Mouse (Mus musculus) gastrocnemius, adult 8-10 months (tissue): ENCODE results near the gene Dctn1. TPM values are rescaled to one million over a fixed set of nuclear protein-coding genes. Genes with fewer than 3 reads are reported as not detected.

Source experiments
- DNase-seq, 2 experiments: peaks; one replicate each; pipeline ENCODE4 v3.0.0; 2022; ENCODE audit warnings: low spot score in 2 of 2
- total RNA-seq, 4 experiments: library from RNA; stranded (reverse); gene quantifications; 2 replicates each; pipeline ENCODE4 v1.2.4; 2022

Dctn1 gene
- total RNA-seq, 4 experiments from 2014 or later: 117 to 131 (median 127) TPM

DNA sequence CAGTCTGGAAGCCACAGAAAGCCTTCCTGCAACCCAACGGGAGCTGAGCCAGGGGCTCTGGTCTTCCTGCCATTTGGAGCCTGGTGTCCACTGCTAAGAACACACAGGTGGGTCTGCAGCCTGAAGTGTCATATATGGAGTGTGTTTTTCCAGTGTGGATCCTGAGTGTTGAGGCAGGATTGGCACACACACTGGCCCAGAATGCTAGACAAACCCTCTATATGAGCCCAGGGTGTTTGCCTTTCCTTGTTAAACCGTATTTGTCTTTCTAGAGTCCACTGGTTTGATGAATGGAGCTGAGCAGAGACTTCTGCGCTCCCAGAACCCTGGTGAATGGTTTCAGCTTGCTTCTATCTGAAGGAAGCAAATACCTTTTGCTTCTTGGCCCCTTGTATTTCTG is 54.1 kb downstream of the Dctn1 start, which contains the start of gene Slc4a5:
Slc4a5 (plus strand) TSS at position 15 of the 400 bp plus-strand sequence.
- no peak for DNase-seq

DNA sequence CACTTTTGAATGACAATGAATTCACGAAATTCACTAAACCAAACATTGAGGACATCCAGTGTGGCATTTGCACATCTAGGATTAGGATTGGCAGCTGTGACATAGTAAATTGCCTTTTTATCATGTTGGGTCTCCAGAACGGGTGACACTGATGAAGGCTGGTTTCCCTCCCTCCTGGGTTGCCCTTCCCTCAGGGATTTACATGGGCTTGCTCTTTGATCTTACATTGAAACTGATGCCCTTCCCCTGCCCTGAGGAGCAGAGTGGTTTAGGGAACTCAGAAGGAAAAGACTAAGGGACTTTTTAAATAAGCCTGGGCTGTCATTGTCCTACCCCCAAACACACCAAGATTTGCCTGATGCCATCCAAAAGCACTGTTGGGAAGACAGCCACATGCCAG is 65.8 kb downstream of the Dctn1 start:
- DNase-seq: no peak

DNA sequence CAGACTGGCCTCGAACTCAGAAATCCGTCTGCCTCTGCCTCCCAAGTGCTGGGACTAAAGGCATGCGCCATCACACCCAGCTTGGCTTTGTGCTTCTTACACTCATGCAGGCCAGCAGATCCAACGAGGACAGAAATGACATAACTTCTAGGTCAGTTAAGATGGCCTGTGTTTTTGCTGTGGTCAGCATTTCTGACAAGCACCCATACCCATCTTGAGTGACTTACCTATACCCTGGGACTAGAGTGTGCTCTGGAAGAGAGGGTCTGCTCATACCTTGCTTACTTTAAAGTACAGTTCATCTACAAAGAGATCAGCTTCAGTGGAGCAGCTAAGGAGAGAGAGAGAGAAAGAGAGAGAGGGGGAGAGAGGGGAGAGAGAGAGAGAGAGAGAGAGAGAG is 67.6 kb downstream of the Dctn1 start:
- DNase-seq: no peak

DNA sequence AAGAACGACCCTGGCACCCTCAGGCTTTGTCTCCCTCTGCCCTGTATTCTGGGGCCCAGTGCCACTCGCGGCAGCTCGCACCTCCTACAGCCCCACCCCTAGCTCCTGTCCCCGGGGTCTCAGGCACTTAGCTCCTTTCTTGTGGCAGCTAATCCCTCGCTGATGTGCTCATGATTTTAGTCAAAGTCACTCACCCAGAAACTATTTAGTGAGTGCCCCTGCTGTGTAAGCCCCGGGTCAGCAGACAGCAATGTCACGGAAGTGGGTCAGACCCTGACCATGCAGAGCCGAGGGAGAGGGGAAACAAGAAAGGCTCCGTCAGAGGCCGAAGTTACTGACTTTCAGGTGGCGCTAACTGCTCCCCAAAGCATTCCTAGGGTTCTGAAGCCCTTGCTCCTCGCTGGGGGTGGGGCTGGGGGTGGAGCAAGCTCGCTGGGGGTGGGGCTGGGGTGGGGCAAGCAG is 68.6 kb downstream of the Dctn1 start:
- no peak for DNase-seq

DNA sequence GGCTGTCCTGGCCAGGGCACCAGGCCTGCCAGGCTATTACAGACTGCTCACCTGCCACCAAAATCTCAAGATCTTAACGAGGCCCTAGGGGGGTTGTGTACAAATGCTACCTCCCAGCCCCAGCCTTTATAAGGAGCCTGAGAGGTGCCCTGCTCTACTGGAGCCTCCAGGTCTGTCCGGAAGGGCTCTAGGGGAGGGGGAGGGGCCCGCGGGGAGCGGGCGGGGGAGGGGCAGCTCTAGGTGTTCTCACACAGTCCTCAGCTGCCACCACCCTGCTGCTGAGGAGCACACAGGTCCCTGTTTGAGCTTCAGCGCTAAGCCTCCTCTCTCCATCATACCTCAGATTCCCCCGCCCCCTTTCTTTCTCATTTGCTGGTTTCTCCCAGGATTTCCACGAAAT is 71.4 kb downstream of the Dctn1 start:
- no peak for DNase-seq

DNA sequence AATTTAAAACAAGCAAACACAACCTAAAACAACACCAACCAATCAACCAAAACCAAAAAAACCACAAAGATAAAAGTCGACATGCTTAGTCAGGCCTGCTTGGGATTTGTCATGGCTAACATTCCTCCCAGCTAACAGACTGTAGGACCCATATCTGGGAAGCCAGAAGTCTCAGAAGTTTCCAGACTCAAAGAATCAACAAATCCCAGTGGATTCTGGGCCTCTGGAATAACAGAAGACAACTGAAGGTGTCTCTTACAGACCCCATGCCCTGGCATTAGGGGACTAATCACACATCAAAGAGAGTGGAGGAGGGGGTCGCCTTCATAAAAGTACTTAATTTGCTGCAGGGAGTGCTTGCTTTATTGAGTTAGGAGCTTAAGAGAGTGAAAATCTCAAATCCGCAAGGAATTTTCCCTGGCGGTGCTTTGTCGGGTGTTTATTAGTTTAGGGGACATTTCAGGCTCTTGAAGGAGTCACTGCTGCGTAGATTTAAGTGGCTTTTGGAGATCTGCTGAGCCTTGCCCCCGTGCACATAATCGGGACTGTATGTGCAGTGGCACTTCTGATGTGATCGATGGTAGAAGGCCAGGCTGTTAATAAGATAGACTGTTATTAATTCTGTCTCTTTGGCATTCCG is 78.8 kb downstream of the Dctn1 start:
- no peak for DNase-seq

DNA sequence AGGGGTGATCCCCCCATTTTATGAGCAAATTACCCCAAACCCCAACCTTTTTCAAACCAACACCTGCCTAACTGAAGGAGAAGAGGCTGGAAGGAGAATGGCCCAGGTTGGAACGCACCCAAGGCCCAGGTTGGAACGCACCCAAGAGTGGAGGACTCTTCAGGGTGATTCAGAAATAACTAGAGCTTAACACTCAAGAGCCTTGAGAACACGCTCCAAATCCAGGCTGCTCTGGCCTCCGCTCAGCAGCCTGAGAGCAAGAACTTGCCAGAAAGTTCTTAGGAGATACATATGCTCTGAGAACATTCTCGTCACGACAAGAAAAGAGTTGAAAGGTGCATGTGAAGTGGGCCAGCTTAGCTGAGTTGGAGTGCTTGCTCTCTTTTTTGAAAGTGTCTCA is 79.4 kb downstream of the Dctn1 start:
- peak; percentile 8 to 10 for DNase-seq

DNA sequence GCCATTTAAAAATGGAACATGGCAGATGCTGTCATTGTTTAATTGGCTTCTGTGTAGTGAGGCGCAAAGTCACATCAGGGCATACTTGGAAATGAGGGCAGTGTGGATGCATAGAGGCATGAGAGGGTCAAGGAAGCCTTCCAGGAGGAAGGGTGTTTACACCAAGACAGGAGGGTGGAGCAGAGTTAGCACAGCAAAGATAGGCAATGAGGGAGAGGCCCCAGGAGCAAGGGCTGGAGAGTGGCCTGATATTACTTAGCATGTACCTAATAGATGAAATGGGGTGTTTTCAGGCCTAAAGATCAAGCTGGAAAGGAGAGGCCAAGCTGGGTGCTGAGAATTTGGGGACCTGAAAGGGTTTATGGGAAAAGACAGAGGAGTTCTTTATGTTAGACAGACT is 80.3 kb downstream of the Dctn1 start:
- no peak for DNase-seq

DNA sequence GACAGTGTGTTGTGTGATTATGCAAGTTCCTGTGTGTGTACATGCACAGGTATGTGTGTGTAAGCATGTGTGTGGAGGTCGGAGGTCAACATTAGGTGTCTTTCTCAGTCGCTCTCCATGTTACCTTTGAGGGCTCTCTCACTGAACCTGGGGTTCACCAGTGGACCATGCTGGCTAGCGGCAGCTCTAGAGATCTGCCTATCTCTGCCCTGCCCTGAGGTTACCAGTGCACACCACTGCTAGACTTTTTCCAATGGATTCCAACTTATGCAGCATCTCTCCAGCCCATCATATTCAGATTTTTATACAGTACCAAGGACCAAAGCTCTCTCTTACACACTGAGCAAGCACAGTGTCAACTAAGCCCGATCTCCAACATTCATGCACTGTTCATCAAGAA is 81.0 kb downstream of the Dctn1 start:
- DNase-seq: no peak

DNA sequence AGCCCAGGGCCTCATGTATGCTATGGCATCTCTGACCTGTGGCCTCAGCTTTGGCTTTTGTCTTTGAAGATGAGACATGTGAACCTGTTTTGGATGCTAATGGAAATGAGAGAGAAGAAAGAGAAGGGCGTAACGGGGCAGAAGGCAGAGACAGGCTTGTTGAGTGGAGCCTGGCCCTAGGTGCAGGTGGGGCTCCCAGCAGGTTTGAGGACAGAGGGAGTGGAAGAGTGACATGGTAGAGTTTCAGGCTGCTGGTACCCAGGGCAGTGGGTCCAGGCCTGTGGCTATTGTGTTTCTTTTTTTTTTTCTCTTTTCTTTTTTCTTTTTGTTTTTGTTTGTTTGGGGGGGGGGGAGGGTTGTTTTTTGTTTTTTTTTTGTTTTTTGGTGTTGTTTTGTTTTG is 81.4 kb downstream of the Dctn1 start:
- DNase-seq: no peak

Other genes with a start within 250 kb of the Dctn1 start
- gene Sema4f, start 226.2 kb upstream of the Dctn1 start, total RNA-seq: under 1 TPM in 1 of 4 experiments, not detected in 3; 0.61 TPM
- gene M1ap, start 219.0 kb upstream of the Dctn1 start, total RNA-seq: not detected
- 1 to 10 TPM in 3 of 4 experiments, under 1 TPM in 1; 0.56 to 1.2 (median 1.1) TPM for gene Dok1, start 132.4 kb upstream of the Dctn1 start, total RNA-seq
- 1 to 10 TPM in 3 of 4 experiments, under 1 TPM in 1; 0.97 to 1.5 (median 1.3) TPM for gene Loxl3, start 131.7 kb upstream of the Dctn1 start, total RNA-seq
- 100 to 1,000 TPM in 2 of 4 experiments, 10 to 100 TPM in 2; 91.1 to 109 (median 102) TPM for gene Aup1, start 111.4 kb upstream of the Dctn1 start, total RNA-seq
- gene Htra2, start 110.6 kb upstream of the Dctn1 start, total RNA-seq: 10 to 100 TPM; 16.6 to 16.9 (median 16.7) TPM
- gene Dqx1, start 108.1 kb upstream of the Dctn1 start, total RNA-seq: under 1 TPM; 0.24 to 0.52 (median 0.33) TPM
- gene Tlx2, start 95.6 kb upstream of the Dctn1 start, total RNA-seq: not detected
- gene Pcgf1, start 88.1 kb upstream of the Dctn1 start, total RNA-seq: 1 to 10 TPM; 6.2 to 9.4 (median 7.5) TPM
- under 1 TPM in 2 of 4 experiments, not detected in 2; 0.63 to 0.94 TPM for gene Lbx2, start 79.6 kb upstream of the Dctn1 start, total RNA-seq
- 1 to 10 TPM in 3 of 4 experiments, not detected in 1; 1.1 to 2.3 (median 1.3) TPM for gene Ccdc142, start 64.3 kb upstream of the Dctn1 start, total RNA-seq
- gene Gm42688, start 64.3 kb upstream of the Dctn1 start, total RNA-seq: under 1 TPM; 0.60 to 0.99 (median 0.82) TPM
- 100 to 1,000 TPM; 102 to 112 (median 107) TPM for gene Mrpl53, start 56.9 kb upstream of the Dctn1 start, total RNA-seq
- 1 to 10 TPM; 5.3 to 5.9 (median 5.5) TPM for gene Mogs, start 50.4 kb upstream of the Dctn1 start, total RNA-seq
- 10 to 100 TPM; 39.1 to 50.7 (median 45.1) TPM for gene Wbp1, start 44.4 kb upstream of the Dctn1 start, total RNA-seq
- 10 to 100 TPM; 14.3 to 18.2 (median 16.2) TPM for gene Ino80b, start 40.5 kb upstream of the Dctn1 start, total RNA-seq
- 10 to 100 TPM in 3 of 4 experiments, 1 to 10 TPM in 1; 9.0 to 12.2 (median 10.9) TPM for gene Rtkn, start 30.5 kb upstream of the Dctn1 start, total RNA-seq
- gene Wdr54, start 9.5 kb upstream of the Dctn1 start, total RNA-seq: 1 to 10 TPM in 3 of 4 experiments, under 1 TPM in 1; 0.87 to 2.3 (median 1.1) TPM
- under 1 TPM in 2 of 4 experiments, not detected in 2; 0.13 to 0.15 TPM for gene 1700003E16Rik, start 9.5 kb upstream of the Dctn1 start, total RNA-seq
- gene Slc4a5, start 53.9 kb downstream of the Dctn1 start, total RNA-seq: not detected
- 1 to 10 TPM; 2.9 to 4.7 (median 3.2) TPM for gene Mthfd2, start 160.0 kb downstream of the Dctn1 start, total RNA-seq
- 10 to 100 TPM in 1 of 4 experiments, 1 to 10 TPM in 3; 7.8 to 10.0 (median 8.7) TPM for gene Mob1a, start 160.1 kb downstream of the Dctn1 start, total RNA-seq
- 100 to 1,000 TPM; 190 to 220 (median 193) TPM for gene Bola3, start 183.2 kb downstream of the Dctn1 start, total RNA-seq